Mouse (Mus musculus) liver, embryonic 14 days (tissue): ENCODE results near the gene H2-Q7. TPM values are rescaled to one million over a fixed set of nuclear protein-coding genes. Genes with fewer than 3 reads are reported as not detected.

Source experiments
- polyA plus RNA-seq: library from polyadenylated mRNA; depleted of rRNA; stranded (reverse); fragments of >200 nt; gene quantifications from 2 replicates; pipeline ENCODE4 v1.2.3, GENCODE M21; 2012; rRNA removed

The H2-Q7 gene
- 20.5 and 21.9 TPM in 2 replicates for polyA plus RNA-seq

DNA sequence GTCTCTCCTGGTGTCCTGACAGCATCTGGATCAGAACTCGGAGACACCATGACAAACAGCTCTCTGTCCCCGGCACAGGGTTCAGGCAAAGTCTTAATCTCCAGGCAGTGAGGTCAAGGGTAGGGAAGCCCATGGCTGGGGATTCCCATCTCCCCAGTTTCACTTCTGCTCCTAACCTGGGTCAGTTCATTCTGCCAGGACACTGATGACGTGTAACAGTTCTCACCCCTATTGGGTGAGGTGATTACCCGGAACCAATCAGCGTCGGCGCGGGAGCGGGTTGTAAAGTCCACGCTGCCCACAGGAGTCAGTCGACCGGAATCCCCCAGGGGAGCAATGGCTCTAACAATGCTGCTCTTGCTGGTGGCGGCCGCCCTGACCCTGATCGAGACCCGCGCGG, at the start of gene H2-Q7:
Gene H2-Q7 (plus strand): TSS at position 271 of the 400 bp plus-strand sequence.

DNA sequence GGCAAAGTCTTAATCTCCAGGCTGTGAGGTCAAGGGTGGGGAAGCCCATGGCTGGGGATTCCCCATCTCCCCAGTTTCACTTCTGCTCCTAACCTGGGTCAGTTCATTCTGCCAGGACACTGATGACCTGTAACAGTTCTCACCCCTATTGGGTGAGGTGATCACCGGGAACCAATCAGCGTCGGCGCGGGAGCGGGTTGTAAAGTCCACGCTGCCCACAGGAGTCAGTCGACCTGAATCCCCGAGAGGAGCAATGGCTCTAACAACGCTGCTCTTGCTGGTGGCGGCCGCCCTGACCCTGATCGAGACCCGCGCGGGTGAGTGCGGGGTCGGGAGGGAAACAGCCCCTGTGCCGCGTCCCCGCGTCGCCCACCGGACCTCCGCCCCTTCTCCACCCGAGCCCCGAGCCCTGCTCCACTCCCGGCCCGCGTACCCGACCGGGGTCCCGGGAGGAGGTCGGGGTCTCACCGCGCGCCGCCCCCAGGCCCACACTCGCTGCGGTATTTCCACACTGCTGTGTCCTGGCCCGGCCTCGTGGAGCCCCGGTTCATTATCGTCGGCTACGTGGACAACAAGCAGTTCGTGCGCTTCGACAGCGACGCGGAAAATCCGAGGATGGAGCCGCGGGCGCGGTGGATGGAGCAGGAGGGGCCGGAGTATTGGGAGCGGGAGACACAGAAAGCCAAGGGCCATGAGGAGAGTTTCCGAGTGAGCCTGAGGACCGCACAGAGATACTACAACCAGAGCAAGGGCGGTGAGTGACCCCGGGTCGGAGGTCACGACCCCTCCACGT, 14.1 kb upstream of the H2-Q7 start, which contains the start of gene H2-Q6:
Gene H2-Q6 (plus strand): TSS at position 227 of the 793 bp plus-strand sequence.

DNA sequence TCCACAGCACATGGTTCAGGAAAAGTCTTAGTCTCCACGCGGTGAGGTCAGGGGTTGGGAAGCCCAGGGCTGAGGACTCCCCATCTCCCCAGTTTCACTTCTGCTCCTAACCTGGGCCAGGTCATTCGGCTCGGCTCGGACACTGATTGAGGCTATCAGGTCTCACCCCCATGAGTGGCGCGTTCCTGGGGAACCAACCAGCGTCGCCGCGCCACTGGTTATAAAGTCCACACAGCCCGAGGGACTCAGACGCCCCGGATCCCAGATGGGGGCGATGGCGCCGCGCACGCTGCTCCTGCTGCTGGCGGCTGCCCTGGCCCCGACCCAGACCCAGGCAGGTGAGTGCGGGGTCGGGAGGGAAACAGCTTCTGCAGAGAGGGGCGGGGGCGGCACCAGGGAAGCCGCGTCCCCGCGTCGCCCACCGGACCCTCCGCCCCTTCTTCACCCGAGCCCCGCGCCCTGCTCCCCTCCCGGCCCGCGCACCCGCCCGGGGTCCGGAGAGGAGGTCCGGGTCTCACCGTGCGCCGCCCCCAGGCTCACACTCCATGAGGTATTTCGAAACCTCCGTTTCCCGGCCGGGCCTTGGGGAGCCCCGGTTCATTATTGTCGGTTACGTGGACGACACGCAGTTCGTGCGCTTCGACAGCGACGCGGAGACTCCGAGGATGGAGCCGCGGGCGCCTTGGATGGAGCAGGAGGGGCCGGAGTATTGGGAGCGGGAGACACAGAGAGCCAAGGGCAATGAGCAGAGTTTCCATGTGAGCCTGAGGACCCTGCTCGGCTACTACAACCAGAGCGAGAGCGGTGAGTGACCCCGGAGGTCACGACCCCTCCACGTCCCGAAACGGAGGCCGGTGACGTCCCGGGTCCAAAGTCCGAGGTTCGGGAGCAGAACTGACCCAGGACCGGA, 31.1 kb downstream of the H2-Q7 start, which contains the start of gene H2-Q10:
Gene H2-Q10 (plus strand): TSS at position 248 of the 910 bp plus-strand sequence.

Other genes starting within 250 kb of the H2-Q7 start
- gene Ltb, start 244.7 kb upstream of the H2-Q7 start, polyA plus RNA-seq = 0.53 and 0.76 TPM in 2 replicates
- gene Tnf, start 237.1 kb upstream of the H2-Q7 start, polyA plus RNA-seq = 0.33 and 0.48 TPM in 2 replicates
- 0.03 and 0.09 TPM in 2 replicates for gene Lta, start 233.8 kb upstream of the H2-Q7 start, polyA plus RNA-seq
- 0.10 TPM in 1 of 2 replicates, not detected in the other for gene Gm16181, start 218.3 kb upstream of the H2-Q7 start, polyA plus RNA-seq
- 1.6 and 1.7 TPM in 2 replicates for gene Atp6v1g2, start 205.5 kb upstream of the H2-Q7 start, polyA plus RNA-seq
- 3.6 and 4.1 TPM in 2 replicates for gene Nfkbil1, start 203.4 kb upstream of the H2-Q7 start, polyA plus RNA-seq
- gene Ddx39b, start 197.4 kb upstream of the H2-Q7 start, polyA plus RNA-seq = 174 and 208 TPM in 2 replicates
- gene H2-D1, start 176.4 kb upstream of the H2-Q7 start, polyA plus RNA-seq = 35.7 and 45.9 TPM in 2 replicates
- gene H2-Q1, start 118.8 kb upstream of the H2-Q7 start, polyA plus RNA-seq = 0.50 and 0.63 TPM in 2 replicates
- gene H2-Q2, start 96.9 kb upstream of the H2-Q7 start, polyA plus RNA-seq = 0.53 and 0.67 TPM in 2 replicates
- gene H2-Q4, start 59.5 kb upstream of the H2-Q7 start, polyA plus RNA-seq = 6.6 and 6.8 TPM in 2 replicates
- gene H2-Q6, start 14.3 kb upstream of the H2-Q7 start, polyA plus RNA-seq = 10.0 and 11.4 TPM in 2 replicates
- 112 and 136 TPM in 2 replicates for gene H2-Q10, start 30.9 kb downstream of the H2-Q7 start, polyA plus RNA-seq
- not detected in 2 replicates for gene Pou5f1, start 66.9 kb downstream of the H2-Q7 start, polyA plus RNA-seq
- gene Tcf19, start 77.7 kb downstream of the H2-Q7 start, polyA plus RNA-seq = 27.3 and 35.3 TPM in 2 replicates
- gene Cchcr1, start 77.9 kb downstream of the H2-Q7 start, polyA plus RNA-seq = 9.6 and 9.9 TPM in 2 replicates
- 0.03 and 0.12 TPM in 2 replicates for gene Psors1c2, start 94.0 kb downstream of the H2-Q7 start, polyA plus RNA-seq
- gene Cdsn, start 113.0 kb downstream of the H2-Q7 start, polyA plus RNA-seq = 0.02 TPM in 1 of 2 replicates, not detected in the other
- not detected in 2 replicates for gene 2300002M23Rik, start 128.3 kb downstream of the H2-Q7 start, polyA plus RNA-seq
- not detected in 2 replicates for gene Sfta2, start 162.4 kb downstream of the H2-Q7 start, polyA plus RNA-seq
- not detected in 2 replicates for gene Gm9573, start 187.5 kb downstream of the H2-Q7 start, polyA plus RNA-seq
- 0.02 TPM in 1 of 2 replicates, not detected in the other for gene Mucl3, start 204.5 kb downstream of the H2-Q7 start, polyA plus RNA-seq
- gene Vars2, start 228.4 kb downstream of the H2-Q7 start, polyA plus RNA-seq = 7.1 and 7.8 TPM in 2 replicates
- 15.6 and 17.6 TPM in 2 replicates for gene Gtf2h4, start 234.6 kb downstream of the H2-Q7 start, polyA plus RNA-seq